Mouse (Mus musculus): Measurements from ENCODE around the gene Car5a.
A peak's percentile ranks its signal among the peaks of the same experiment; 100 is the strongest.

Gene Car5a

DNA sequence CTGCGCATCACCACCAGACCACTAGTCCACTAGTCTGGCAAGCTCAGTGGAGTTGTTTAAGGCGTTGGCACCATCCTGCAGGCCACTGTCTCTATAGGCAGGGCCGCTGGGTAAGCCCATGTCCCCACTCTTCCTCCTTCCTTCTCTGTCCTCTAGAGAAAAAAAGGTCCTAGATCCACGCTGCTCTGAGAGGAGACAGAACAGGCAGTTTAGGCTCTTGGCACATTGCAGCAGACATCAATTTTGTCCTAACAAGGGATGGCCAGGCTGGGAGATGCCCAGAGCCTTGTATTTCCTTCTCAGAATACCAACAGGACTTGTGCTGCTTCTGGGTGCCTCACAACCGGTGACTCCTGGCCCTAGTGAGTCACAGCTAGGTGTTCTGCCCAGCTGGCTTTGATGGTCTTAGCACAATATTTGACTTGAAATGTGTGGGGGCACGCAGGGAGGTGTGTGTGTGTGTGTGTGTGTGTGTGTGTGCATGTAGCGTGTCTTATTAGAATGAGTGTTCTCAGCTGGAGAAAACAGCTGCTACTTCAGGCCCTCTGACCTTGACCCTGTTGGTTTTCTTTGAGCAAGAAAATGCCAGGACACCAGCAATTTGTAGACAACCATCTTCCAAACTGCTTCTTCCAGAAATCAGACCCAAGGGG is 66.8 kb downstream of the Car5a start:
- DNase-seq (ENCODE audit: low spot score): no peak

DNA sequence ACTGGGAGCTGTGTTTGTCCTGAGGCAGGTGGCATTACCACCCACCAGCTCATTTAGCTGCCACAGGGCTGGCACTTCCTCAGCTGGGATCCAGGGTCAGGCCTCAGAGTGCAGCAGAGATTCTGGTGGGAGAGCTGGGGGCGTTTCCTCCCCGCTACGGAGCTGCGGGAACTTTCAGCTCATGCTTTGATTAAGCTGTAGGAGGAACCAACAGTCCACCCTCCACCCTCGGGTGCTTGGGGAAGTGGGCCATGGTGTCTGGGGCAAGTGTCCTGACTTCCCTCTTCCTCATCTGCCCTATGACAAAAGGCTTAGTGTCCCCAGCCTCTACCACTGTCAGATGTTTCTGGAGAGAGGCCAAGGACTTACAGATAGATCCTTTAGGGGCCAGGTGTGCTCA is 67.5 kb downstream of the Car5a start:
- no peak for DNase-seq (ENCODE audit: low spot score)

DNA sequence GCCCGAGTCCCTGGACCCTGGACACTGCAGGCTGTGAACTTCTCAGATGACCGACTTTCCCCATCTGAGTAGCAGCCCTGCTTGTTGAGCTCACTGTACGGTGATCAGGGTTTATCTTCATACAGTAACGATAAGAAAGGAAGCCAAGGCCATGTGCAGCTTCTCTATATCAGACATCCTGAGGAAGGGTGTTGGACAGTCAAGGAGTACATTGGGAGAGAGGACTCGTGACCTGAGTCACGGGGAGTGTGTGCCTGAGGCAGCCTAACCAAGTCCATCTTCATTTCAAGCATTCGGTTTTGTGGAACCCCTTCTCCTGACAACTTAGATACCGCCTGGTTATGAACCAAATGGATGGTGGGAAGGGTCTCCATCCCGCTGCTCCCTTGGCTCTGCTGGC is 69.2 kb downstream of the Car5a start:
- no peak for DNase-seq (ENCODE audit: low spot score)

- DNase-seq (ENCODE audit: low spot score): no peak
Measured at GRCm38 (mm10) chr8:121875045-121875444, 69.7 kb downstream of the Car5a start.

DNA sequence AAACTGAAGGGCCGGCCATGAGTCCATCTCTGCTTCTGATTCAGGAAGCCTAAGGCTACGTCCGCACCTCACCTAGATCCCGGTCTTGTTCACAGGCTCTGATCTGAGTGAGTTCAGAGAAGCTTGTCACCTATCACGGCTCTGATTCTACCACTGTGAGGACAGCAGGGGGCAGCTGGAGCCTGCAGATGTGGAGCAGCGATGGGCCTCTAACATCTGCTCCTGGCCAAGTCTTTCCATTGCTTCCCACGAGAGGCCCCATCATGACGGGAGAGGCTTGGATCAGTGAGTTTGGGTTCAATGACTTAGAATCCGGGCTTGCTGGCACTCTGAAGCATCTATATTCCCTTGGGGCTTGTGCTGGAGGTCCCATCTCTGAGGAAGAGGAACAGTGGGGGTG is 70.7 kb downstream of the Car5a start:
- DNase-seq (ENCODE audit: low spot score): peak; percentile 69

DNA sequence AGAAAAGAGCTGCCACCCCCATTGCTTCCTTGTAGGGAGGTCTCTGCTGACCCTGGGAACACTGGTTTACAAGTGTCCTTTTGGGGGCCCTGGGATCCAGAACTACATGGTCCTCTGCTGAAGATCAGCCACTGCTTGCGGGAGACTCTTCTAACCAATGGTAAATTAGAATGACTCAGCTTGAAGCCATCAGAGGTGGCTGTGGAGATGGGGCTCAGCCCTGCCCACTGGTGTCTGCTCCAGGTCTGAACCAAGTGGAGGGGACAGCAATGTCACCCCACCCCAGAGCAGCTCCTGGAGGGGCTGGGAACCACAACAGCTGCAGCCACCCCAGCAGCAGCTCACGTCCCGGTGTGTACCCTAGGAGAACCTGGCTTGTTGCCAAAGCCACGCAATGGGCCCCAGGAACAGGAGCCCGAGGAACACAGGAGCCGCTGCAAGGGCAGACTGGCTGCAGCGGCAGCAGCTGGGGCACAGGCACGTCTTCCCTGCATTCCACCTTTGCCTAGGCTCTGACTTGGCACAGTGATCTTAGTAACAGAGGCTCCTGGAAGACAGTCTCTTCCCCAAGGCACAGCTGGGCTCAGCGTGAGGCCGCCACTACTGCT is 72.8 kb downstream of the Car5a start:
- DNase-seq (ENCODE audit: low spot score): no peak

- DNase-seq (ENCODE audit: low spot score): no peak
Measured at GRCm38 (mm10) chr8:121870190-121870589, 74.5 kb downstream of the Car5a start.

DNA sequence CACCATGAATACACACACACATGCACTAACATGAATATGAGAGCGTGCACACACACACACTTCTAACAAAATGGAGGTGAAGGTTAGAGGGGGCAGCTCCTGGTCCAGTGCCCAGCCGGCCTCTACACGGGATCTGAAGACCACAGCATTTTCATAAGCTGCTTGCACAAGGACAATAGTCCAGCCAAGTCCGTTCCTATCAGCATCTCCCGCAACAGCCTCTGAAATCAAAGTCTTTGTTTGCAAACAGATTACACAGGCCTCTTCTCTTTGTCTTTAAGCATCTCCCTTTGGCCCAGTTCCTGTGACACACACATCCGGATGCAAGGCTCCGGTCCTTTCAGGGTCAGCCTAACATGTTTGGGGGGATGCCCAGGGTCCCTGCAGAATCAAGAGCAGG is 75.8 kb downstream of the Car5a start:
- DNase-seq (ENCODE audit: low spot score): no peak

DNA sequence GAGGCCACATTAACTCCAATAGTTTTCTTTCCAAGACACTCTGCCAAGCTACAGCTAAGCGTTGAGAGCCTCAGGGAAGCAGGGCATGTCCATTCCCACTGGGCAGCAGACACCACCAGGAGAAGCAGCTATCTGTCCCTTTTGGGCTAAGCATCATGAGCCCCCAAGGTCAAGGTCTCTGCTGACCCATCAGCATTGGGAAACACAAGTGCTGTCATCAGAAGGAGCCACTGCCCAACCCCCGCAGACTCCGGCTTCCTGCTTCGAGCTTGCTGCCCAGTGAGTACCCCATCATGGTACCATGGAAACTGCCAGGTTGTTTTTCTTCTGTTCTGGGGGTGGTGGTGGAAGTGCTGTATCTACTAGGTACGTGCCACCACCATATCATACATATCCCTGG is 76.5 kb downstream of the Car5a start:
- no peak for DNase-seq (ENCODE audit: low spot score)
